Mouse (Mus musculus) small intestine, adult 2 months (tissue): ENCODE data around the gene Adh5.

Source experiments
- CTCF ChIP-seq: fragments of 200-500 bp; IDR thresholded peaks from 2 replicates; pipeline ENCODE4 v1.5.1; 2012; ENCODE audit warnings: low read depth, mild to moderate bottlenecking, control low read depth, inconsistent platforms, low read length, moderate library complexity, mixed read lengths; ENCODE audit not compliant: insufficient replicate concordance, insufficient read length; ENCODE audit errors: extremely low read depth
- POLR2A ChIP-seq: fragments of 200-500 bp; IDR thresholded peaks from 2 replicates; pipeline ENCODE4 v1.6.1; 2012; ENCODE audit warnings: low read depth, mild to moderate bottlenecking, control low read depth, inconsistent platforms, low read length, moderate library complexity

- TF ChIP-seq CTCF (no peak), POLR2A (no peak)
Observed at GRCm38 (mm10) chr3:138423664-138424063, 19.2 kb upstream of the Adh5 start.
